Mouse (Mus musculus) liver, embryonic 14.5 days (tissue): ENCODE results near the gene Zfp366. TPM values are rescaled to one million over a fixed set of nuclear protein-coding genes. Genes with fewer than 3 reads are reported as not detected.

Experiments
- ATAC-seq: fragments of 200-750 bp; cut with Nextera tagmentation; 2 replicates; pipeline ENCODE4 v1.8.0; 2017; ENCODE audit warnings: moderate number of reproducible peaks, mild to moderate bottlenecking, moderate library complexity; ENCODE audit not compliant: insufficient read depth
- DNase-seq, 3 experiments: peaks; one replicate each; pipeline ENCODE4 v3.0.0-alpha.2; 2012 to 2013; ENCODE audit warnings: low read depth in 3 of 3, low spot score in 3 of 3
- H3K27ac ChIP-seq: fragments of 300-500 bp; sonication (generic); 2 replicates; pipeline ENCODE4 v1.5.1; 2014; ENCODE audit warnings: moderate library complexity, mild to moderate bottlenecking, control low read depth, inconsistent platforms
- H3K27me3 ChIP-seq: fragments of 300-500 bp; sonication (generic); 2 replicates; pipeline ENCODE4 v1.6.1; 2014; ENCODE audit warnings: mild to moderate bottlenecking, low read length, moderate library complexity; ENCODE audit not compliant: control insufficient read depth, insufficient read depth
- H3K36me3 ChIP-seq: fragments of 300-500 bp; sonication (generic); replicated peaks from 2 replicates; pipeline ENCODE4 v1.6.1; 2014; ENCODE audit warnings: low read depth; ENCODE audit not compliant: control insufficient read depth, insufficient read depth
- H3K4me1 ChIP-seq, 2 experiments: fragments of 200-500 bp in 1 of 2; fragments of 300-500 bp in 1 of 2; sonication (generic) in 1 of 2; replicated peaks; 2 replicates each; pipeline ENCODE4 v1.6.1; 2012 to 2014; ENCODE audit warnings: antibody characterized with exemption in 1 of 2, inconsistent platforms in 1 of 2, low read length in 1 of 2; ENCODE audit not compliant: control insufficient read depth in 2 of 2, insufficient read depth in 2 of 2
- H3K4me2 ChIP-seq: fragments of 300-500 bp; sonication (generic); 2 replicates; pipeline ENCODE4 v1.6.1; 2014; ENCODE audit warnings: low read depth, mild to moderate bottlenecking, control low read depth, moderate library complexity
- H3K4me3 ChIP-seq, 2 experiments: fragments of 200-500 bp in 1 of 2; fragments of 300-500 bp in 1 of 2; sonication (generic) in 1 of 2; 2 replicates each; pipeline ENCODE4 v1.5.1; 2012 to 2014; ENCODE audit warnings: low read depth in 2 of 2, low read length in 2 of 2, mild to moderate bottlenecking in 2 of 2, control low read depth in 1 of 2, inconsistent platforms in 1 of 2, moderate library complexity in 1 of 2; ENCODE audit not compliant: insufficient read depth in 1 of 2
- H3K9ac ChIP-seq: fragments of 300-500 bp; sonication (generic); replicated peaks from 2 replicates; pipeline ENCODE4 v1.6.1; 2014; ENCODE audit warnings: mild to moderate bottlenecking, control low read depth, moderate library complexity
- H3K9me3 ChIP-seq: fragments of 300-500 bp; sonication (generic); 2 replicates; pipeline ENCODE4 v1.6.1; 2016; ENCODE audit warnings: low read length, mixed read lengths; ENCODE audit not compliant: control insufficient read depth
- CTCF ChIP-seq: IDR thresholded peaks from 2 replicates; pipeline ENCODE4 v1.5.1; 2016; ENCODE audit warnings: antibody characterized with exemption, low read depth, control low read depth
- EP300 ChIP-seq: IDR thresholded peaks from 2 replicates; pipeline ENCODE4 v1.6.1; 2016; ENCODE audit warnings: antibody characterized with exemption, low read depth
- WGBS: fragments of 180-500 bp; shearing (Covaris S2); extraction: QIAGEN DNeasy Blood & Tissue Kit; methylation state at CpG from one replicate; pipeline ENCODE4 v1.1.7; 2014; ENCODE audit not compliant: insufficient replicate concordance; 5-methylcytosine and 5-hydroxymethylcytosine counted together
- polyA plus RNA-seq, 2 experiments: library from polyadenylated mRNA; depleted of rRNA in 1 of 2; stranded (reverse) in 1 of 2; unstranded in 1 of 2; fragments of >200 nt; fragmentation: Nextera tagmentation in 1 of 2; extraction: Ambion mirVana in 1 of 2; gene quantifications; 2 replicates each; pipeline versions ENCODE4 v1.2.1 to v1.2.3; 2012 to 2014

Gene Zfp366
- polyA plus RNA-seq, 2 experiments = 0.28 to 0.46 TPM

- no peaks in the 10 kb centered on the region for H3K27me3 ChIP-seq
- TF ChIP-seq EP300 (no peak), CTCF (no peak)
- H3K9me3 ChIP-seq = no peaks in the 10 kb centered on the region
- 82% methylated on average over 35 of the region's 35 CpGs for WGBS
- H3K4me1 ChIP-seq = peaks cover 0 to 7% of the 10 kb centered on the region in 2 experiments; a peak in 2 of 4 replicates
- no peaks in the 10 kb centered on the region for H3K36me3 ChIP-seq
- DNase-seq (no peak), ATAC-seq (no peak)
- H3K4me2 ChIP-seq = no peak overlapping the region
- no peak overlapping the region for H3K27ac ChIP-seq
- no peak overlapping the region for H3K4me3 ChIP-seq
- H3K9ac ChIP-seq = no peak overlapping the region
These were observed 44.4 kb downstream of the Zfp366 start for GRCm38 (mm10) chr13:99228821-99229570.

GRCm38 (mm10) chr13:99229641-99230494 lies 45.2 kb downstream of the Zfp366 start:
- no peak overlapping the region for H3K27ac ChIP-seq

GRCm38 (mm10) chr13:99230495-99230868 lies 45.9 kb downstream of the Zfp366 start:
- no peaks in the 10 kb centered on the region for H3K9me3 ChIP-seq
- DNase-seq = no peak
- H3K9ac ChIP-seq = no peak overlapping the region
- no peaks in the 10 kb centered on the region for H3K36me3 ChIP-seq
- H3K4me2 ChIP-seq = no peak overlapping the region
- H3K27me3 ChIP-seq = no peaks in the 10 kb centered on the region
- TF ChIP-seq EP300 (no peak), CTCF (no peak)
- no peak overlapping the region for H3K27ac ChIP-seq
- no peak for ATAC-seq
- H3K4me3 ChIP-seq = no peak overlapping the region
- H3K4me1 ChIP-seq = peaks cover 0 to 7% of the 10 kb centered on the region in 2 experiments; a peak in 2 of 4 replicates
- 37% methylated on average over 3 of the region's 3 CpGs for WGBS

More at GRCm38 (mm10) chr13:99229641-99230494, 45.2 kb downstream of the Zfp366 start:
- no peak overlapping the region for H3K4me2 ChIP-seq
- H3K9ac ChIP-seq = no peak overlapping the region
- no peak for DNase-seq
- H3K4me3 ChIP-seq = no peak overlapping the region
- WGBS = 56% methylated on average over 9 of the region's 9 CpGs
- H3K27me3 ChIP-seq = no peaks in the 10 kb centered on the region
- no peak for TF ChIP-seq CTCF
- TF ChIP-seq EP300 = no peak
- H3K36me3 ChIP-seq = no peaks in the 10 kb centered on the region
- no peaks in the 10 kb centered on the region for H3K9me3 ChIP-seq
- no peak for ATAC-seq
- peaks cover 0 to 7% of the 10 kb centered on the region in 2 experiments; a peak in 2 of 4 replicates for H3K4me1 ChIP-seq

- WGBS = 61% methylated on average over 3 of the region's 3 CpGs
- Histone ChIP-seq H3K9me3 (no peaks in the 10 kb centered on the region), H3K4me1 (peaks cover 0 to under 1% of the 10 kb centered on the region in 2 experiments; a peak in 2 of 4 replicates), H3K27ac (no peak overlapping the region), H3K36me3 (no peaks in the 10 kb centered on the region), H3K9ac (no peak overlapping the region), H3K27me3 (no peaks in the 10 kb centered on the region), H3K4me2 (no peak overlapping the region), H3K4me3 (no peak overlapping the region)
- no peak for TF ChIP-seq CTCF
- TF ChIP-seq EP300 = no peak
- DNase-seq = no peak
- ATAC-seq = no peak
These were observed 48.7 kb downstream of the Zfp366 start for GRCm38 (mm10) chr13:99233333-99233732.

GRCm38 (mm10) chr13:99233956-99234355 lies 49.3 kb downstream of the Zfp366 start:
- Histone ChIP-seq H3K4me3 (no peak overlapping the region), H3K4me1 (peaks cover 0 to 3% of the 10 kb centered on the region in 2 experiments; a peak in 2 of 4 replicates), H3K27me3 (no peaks in the 10 kb centered on the region), H3K9ac (no peak overlapping the region), H3K36me3 (no peaks in the 10 kb centered on the region), H3K4me2 (no peak overlapping the region), H3K27ac (no peak overlapping the region), H3K9me3 (no peaks in the 10 kb centered on the region)
- ATAC-seq (no peak), DNase-seq (no peak)
- no peak for TF ChIP-seq EP300
- no peak for TF ChIP-seq CTCF
- WGBS = 69% methylated on average over 10 of the region's 10 CpGs
